Mouse (Mus musculus): ENCODE data around the gene Adtrp.

- TF ChIP-seq CTCF (IDR thresholded peaks at IDR 0.05; ENCODE audit: control insufficient read depth, insufficient read depth, insufficient read length): no peak
- no peak for TF ChIP-seq MAX (IDR thresholded peaks at IDR 0.05)
- TF ChIP-seq MYOG (IDR thresholded peaks at IDR 0.05; ENCODE audit: control insufficient read depth, extremely low read depth, insufficient read length): no peak
- TF ChIP-seq MYOD1 (IDR thresholded peaks at IDR 0.05; ENCODE audit: control insufficient read depth, insufficient read length, low read depth): no peak
- no peak for TF ChIP-seq CEBPB (IDR thresholded peaks at IDR 0.05; ENCODE audit: low read depth)
- no peak for TF ChIP-seq FOSL1 (IDR thresholded peaks at IDR 0.05; ENCODE audit: insufficient read depth, low read length, poor library complexity, severe bottlenecking)
Measured at GRCm38 (mm10) chr13:41890618-41891017, 43.1 kb upstream of the Adtrp start.

Data from C2C12 (cell line).